Mouse (Mus musculus) G1E (cell line): Measurements from ENCODE around the gene Sncb. TPM values are rescaled to one million over a fixed set of nuclear protein-coding genes. Genes with fewer than 3 reads are reported as not detected.

Source experiments
- ATAC-seq: 2 replicates; pipeline ENCODE4 v1.8.0; 2016; ENCODE audit warnings: mild to moderate bottlenecking; ENCODE audit not compliant: insufficient number of reproducible peaks, poor library complexity, low FRiP score, severe bottlenecking; ENCODE audit errors: extremely low read depth
- DNase-seq: peaks from one replicate; pipeline ENCODE4 v3.0.0; 2012; ENCODE audit warnings: low spot score
- H3K27me3 ChIP-seq: 2 replicates; pipeline ENCODE4 v1.6.1; 2012; ENCODE audit warnings: mild to moderate bottlenecking, low read length, inconsistent platforms; ENCODE audit not compliant: insufficient read depth
- H3K36me3 ChIP-seq: replicated peaks from 2 replicates; pipeline ENCODE3; 2012; ENCODE audit warnings: mild to moderate bottlenecking, inconsistent platforms
- H3K4me1 ChIP-seq: 2 replicates; pipeline ENCODE4 v1.6.1; 2012; ENCODE audit warnings: low read depth, low read length, inconsistent platforms, mixed read lengths; ENCODE audit not compliant: insufficient read depth
- H3K4me3 ChIP-seq: 2 replicates; pipeline ENCODE4 v1.5.1; 2012; ENCODE audit warnings: low read depth, mild to moderate bottlenecking, inconsistent platforms, low read length, moderate library complexity, mixed read lengths
- H3K9me3 ChIP-seq: replicated peaks from 2 replicates; pipeline ENCODE4 v1.6.1; 2012; ENCODE audit warnings: inconsistent platforms
- CTCF ChIP-seq: IDR thresholded peaks from 2 replicates; pipeline ENCODE4 v1.5.1; 2012; ENCODE audit warnings: low read depth, low read length, inconsistent platforms, mixed read lengths
- GATA1 ChIP-seq: IDR thresholded peaks from 2 replicates; pipeline ENCODE4 v1.6.1; 2012; ENCODE audit warnings: borderline replicate concordance, low read length, inconsistent platforms, mixed read lengths
- GATA2 ChIP-seq: IDR thresholded peaks from 2 replicates; pipeline ENCODE4 v1.6.1; 2012; ENCODE audit warnings: low read depth, low read length, inconsistent platforms, borderline replicate concordance
- POLR2AphosphoS5 ChIP-seq: IDR thresholded peaks from 2 replicates; pipeline ENCODE4 v1.6.1; 2012; ENCODE audit warnings: low read depth, low read length, inconsistent platforms; ENCODE audit not compliant: insufficient replicate concordance
- TAL1 ChIP-seq: conservative IDR thresholded peaks from 2 replicates; pipeline ENCODE4 v1.6.1; 2012; ENCODE audit warnings: low read depth, low read length, inconsistent platforms, mixed read lengths
- polyA plus RNA-seq: library from polyadenylated mRNA; stranded (reverse); fragments of >175 nt; gene quantifications from 2 replicates; pipeline ENCODE4 v1.2.3, GENCODE M21; 2012
- total RNA-seq, 2 experiments: library from RNA; stranded (forward) in 1 of 2; stranded (reverse) in 1 of 2; fragments of 200-1000 nt in 1 of 2; fragments of >200 nt in 1 of 2; fragmentation: Nextera tagmentation in 1 of 2; gene quantifications; 2 replicates each; pipeline ENCODE4 v1.2.3; 2014 to 2017

Sncb gene
- total and polyA plus RNA-seq, 3 experiments, result not detected

GRCm38 (mm10) chr13:54737488-54738212 lies 28.7 kb downstream of the Sncb start:
- Histone ChIP-seq H3K4me1 (no peaks in the 10 kb centered on the region), H3K36me3 (no peaks in the 10 kb centered on the region), H3K9me3 (peaks cover 10% of the 10 kb centered on the region), H3K4me3 (no peak overlapping the region; the same call in 1 of the 2 replicates), H3K27me3 (no peaks in the 10 kb centered on the region; the same call in 1 of the 2 replicates)
- DNase-seq (peak; percentile 28), ATAC-seq (no peak)
- no peak for TF ChIP-seq GATA1
- TF ChIP-seq POLR2AphosphoS5, result no peak
- TF ChIP-seq CTCF, result no peak
- TF ChIP-seq TAL1, result no peak
- no peak for TF ChIP-seq GATA2

GRCm38 (mm10) chr13:54736931-54737330 lies 29.5 kb downstream of the Sncb start:
- H3K27me3 ChIP-seq, result no peaks in the 10 kb centered on the region; the same call in 1 of the 2 replicates

GRCm38 (mm10) chr13:54726131-54726530 lies 40.3 kb downstream of the Sncb start:
- Histone ChIP-seq H3K4me3 (no peak overlapping the region), H3K4me1 (no peaks in the 10 kb centered on the region), H3K27me3 (no peaks in the 10 kb centered on the region; the same call in 1 of the 2 replicates), H3K9me3 (peaks cover 5% of the 10 kb centered on the region), H3K36me3 (no peaks in the 10 kb centered on the region)
- DNase-seq (no peak), ATAC-seq (no peak)
- TF ChIP-seq CTCF (no peak), TAL1 (no peak), GATA2 (no peak), GATA1 (no peak), POLR2AphosphoS5 (no peak)

More at GRCm38 (mm10) chr13:54736931-54737330, 29.5 kb downstream of the Sncb start:
- TF ChIP-seq GATA1, result no peak
- no peak for TF ChIP-seq CTCF
- TF ChIP-seq TAL1, result no peak
- TF ChIP-seq GATA2, result no peak
- TF ChIP-seq POLR2AphosphoS5, result no peak
- ATAC-seq, result no peak
- no peaks in the 10 kb centered on the region for H3K36me3 ChIP-seq
- H3K9me3 ChIP-seq, result peaks cover 10% of the 10 kb centered on the region
- no peaks in the 10 kb centered on the region for H3K4me1 ChIP-seq
- no peak for DNase-seq
- H3K4me3 ChIP-seq, result no peak overlapping the region

GRCm38 (mm10) chr13:54723143-54723542 lies 43.3 kb downstream of the Sncb start:
- Histone ChIP-seq H3K4me3 (no peak overlapping the region), H3K4me1 (no peaks in the 10 kb centered on the region), H3K9me3 (peaks cover 5% of the 10 kb centered on the region), H3K36me3 (no peaks in the 10 kb centered on the region), H3K27me3 (peaks cover 2% of the 10 kb centered on the region; the same call in 1 of the 2 replicates)
- no peak for TF ChIP-seq GATA1
- TF ChIP-seq POLR2AphosphoS5, result no peak
- no peak for TF ChIP-seq GATA2
- TF ChIP-seq CTCF, result no peak
- no peak for TF ChIP-seq TAL1
- DNase-seq (no peak), ATAC-seq (no peak)

- Histone ChIP-seq H3K4me3 (no peak overlapping the region), H3K9me3 (no peaks in the 10 kb centered on the region), H3K27me3 (peaks cover 2% of the 10 kb centered on the region; the same call in 1 of the 2 replicates), H3K36me3 (no peaks in the 10 kb centered on the region), H3K4me1 (no peaks in the 10 kb centered on the region)
- DNase-seq (peak; percentile 54), ATAC-seq (no peak)
- no peak for TF ChIP-seq POLR2AphosphoS5
- no peak for TF ChIP-seq GATA2
- TF ChIP-seq TAL1, result no peak
- TF ChIP-seq CTCF, result peak; percentile 58
Measured at GRCm38 (mm10) chr13:54716916-54717315, 49.5 kb downstream of the Sncb start.

GRCm38 (mm10) chr13:54714996-54715395 lies 51.4 kb downstream of the Sncb start:
- Histone ChIP-seq H3K4me1 (no peaks in the 10 kb centered on the region), H3K9me3 (peaks cover 6% of the 10 kb centered on the region; the same call in 1 of the 2 replicates), H3K4me3 (no peak overlapping the region), H3K36me3 (no peaks in the 10 kb centered on the region), H3K27me3 (peaks cover 5% of the 10 kb centered on the region; the same call in 1 of the 2 replicates)
- no peak for TF ChIP-seq POLR2AphosphoS5
- TF ChIP-seq GATA2, result no peak
- no peak for TF ChIP-seq TAL1
- no peak for TF ChIP-seq CTCF
- TF ChIP-seq GATA1, result no peak
- no peak for DNase-seq
- ATAC-seq, result no peak

- DNase-seq (no peak), ATAC-seq (no peak)
- Histone ChIP-seq H3K9me3 (peaks cover 6% of the 10 kb centered on the region; the same call in 1 of the 2 replicates), H3K27me3 (peaks cover 5% of the 10 kb centered on the region; the same call in 1 of the 2 replicates), H3K4me3 (no peak overlapping the region), H3K36me3 (no peaks in the 10 kb centered on the region), H3K4me1 (no peaks in the 10 kb centered on the region)
- no peak for TF ChIP-seq GATA1
Measured at GRCm38 (mm10) chr13:54714393-54714792, 52.0 kb downstream of the Sncb start.
